Comparison of ENCODE assay signal across 20 mouse cellular contexts in the genomic region with DNA sequence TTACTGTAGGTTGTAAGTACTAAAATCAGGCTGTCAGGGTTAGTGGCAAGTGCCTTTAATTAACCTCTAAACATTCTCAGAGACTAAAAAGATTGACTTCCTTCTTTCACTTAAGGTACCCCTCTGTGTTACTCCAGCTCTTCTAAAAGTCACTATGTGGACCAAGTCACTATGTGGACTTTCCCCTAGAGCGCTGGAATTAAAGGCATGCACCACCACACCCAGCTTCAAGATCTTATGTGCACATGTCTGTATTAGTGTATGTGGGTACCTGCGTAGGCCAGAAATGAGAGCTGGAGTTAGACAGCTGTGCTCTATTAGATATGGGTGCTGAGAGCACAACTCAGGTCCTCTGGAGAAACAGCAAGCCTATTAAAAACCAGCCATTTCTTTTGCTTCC.
"Had no signal": no experiment of that assay in that cellular context is flagged by ENCODE, and none has a peak within 500 bp of the region (broad histone marks: within the 10 kb centered on the region; RNA-seq: fewer than 3 reads in every experiment).

No protein-coding gene starts in this region.

- H3K9ac ChIP-seq: kidney, embryonic 15.5 days; limb, embryonic 12.5 days; limb, embryonic 15.5 days; liver, embryonic 14.5 days; liver, postnatal 0 days; lung, embryonic 15.5 days; midbrain, embryonic 13.5 days; neural tube, embryonic 13.5 days had no signal

- H3K9me3 ChIP-seq: kidney, embryonic 15.5 days; limb, embryonic 12.5 days; limb, embryonic 15.5 days; lung, embryonic 15.5 days; megakaryocyte, embryonic 14.5 days; midbrain, embryonic 10.5 days; midbrain, embryonic 13.5 days; neural tube, embryonic 13.5 days had no signal

- DNase-seq: kidney, adult 8-10 months; kidney, postnatal 10 days; kidney, postnatal 36 days; left cerebral cortex, postnatal 4 days; liver, postnatal 0 days; retina, postnatal 1 day; right cerebral cortex, postnatal 25 days; thymus, postnatal 25 days had no signal

- ATAC-seq: liver, postnatal 0 days; midbrain, embryonic 13.5 days; midbrain, embryonic 16.5 days had no signal

- H3K27me3 ChIP-seq: kidney, embryonic 15.5 days; limb, embryonic 12.5 days; limb, embryonic 15.5 days; lung, embryonic 15.5 days; megakaryocyte, embryonic 14.5 days; midbrain, embryonic 13.5 days; neural tube, embryonic 13.5 days had no signal

- H3K4me2 ChIP-seq: kidney, embryonic 15.5 days; limb, embryonic 12.5 days; limb, embryonic 15.5 days; liver, embryonic 11.5 days; lung, embryonic 15.5 days; midbrain, embryonic 13.5 days; neural tube, embryonic 13.5 days had no signal

- H3K36me3 ChIP-seq: kidney, embryonic 15.5 days; limb, embryonic 12.5 days; limb, embryonic 15.5 days; lung, embryonic 15.5 days; midbrain, embryonic 13.5 days; neural tube, embryonic 13.5 days had no signal

- H3K27ac ChIP-seq: kidney, embryonic 15.5 days; limb, embryonic 12.5 days; limb, embryonic 15.5 days; liver, embryonic 14.5 days; lung, embryonic 15.5 days; midbrain, embryonic 10.5 days; midbrain, embryonic 13.5 days; neural tube, embryonic 13.5 days had no signal

- H3K4me3 ChIP-seq: kidney, embryonic 15.5 days; limb, embryonic 12.5 days; limb, embryonic 15.5 days; lung, embryonic 15.5 days; megakaryocyte, embryonic 14.5 days; midbrain, embryonic 10.5 days; midbrain, embryonic 13.5 days; myocyte; neural tube, embryonic 13.5 days had no signal
